Mouse (Mus musculus): Measurements from ENCODE around the gene Col16a1. TPM values are rescaled to one million over a fixed set of nuclear protein-coding genes. Genes with fewer than 3 reads are reported as not detected.

Gene Col16a1
- 10 to 100 TPM; 13.9 to 19.7 TPM for total RNA-seq (2021)
- long read RNA-seq, experiment 1, partial matches to known transcripts, result 6 of 14 reads
- long read RNA-seq, experiment 1, other reads (novel, unspliced or antisense), result 8 of 14 reads
- long read RNA-seq, experiment 2, partial matches to known transcripts, result 4 of 8 reads
- long read RNA-seq, experiment 2, other reads (novel, unspliced or antisense), result 4 of 8 reads

DNA sequence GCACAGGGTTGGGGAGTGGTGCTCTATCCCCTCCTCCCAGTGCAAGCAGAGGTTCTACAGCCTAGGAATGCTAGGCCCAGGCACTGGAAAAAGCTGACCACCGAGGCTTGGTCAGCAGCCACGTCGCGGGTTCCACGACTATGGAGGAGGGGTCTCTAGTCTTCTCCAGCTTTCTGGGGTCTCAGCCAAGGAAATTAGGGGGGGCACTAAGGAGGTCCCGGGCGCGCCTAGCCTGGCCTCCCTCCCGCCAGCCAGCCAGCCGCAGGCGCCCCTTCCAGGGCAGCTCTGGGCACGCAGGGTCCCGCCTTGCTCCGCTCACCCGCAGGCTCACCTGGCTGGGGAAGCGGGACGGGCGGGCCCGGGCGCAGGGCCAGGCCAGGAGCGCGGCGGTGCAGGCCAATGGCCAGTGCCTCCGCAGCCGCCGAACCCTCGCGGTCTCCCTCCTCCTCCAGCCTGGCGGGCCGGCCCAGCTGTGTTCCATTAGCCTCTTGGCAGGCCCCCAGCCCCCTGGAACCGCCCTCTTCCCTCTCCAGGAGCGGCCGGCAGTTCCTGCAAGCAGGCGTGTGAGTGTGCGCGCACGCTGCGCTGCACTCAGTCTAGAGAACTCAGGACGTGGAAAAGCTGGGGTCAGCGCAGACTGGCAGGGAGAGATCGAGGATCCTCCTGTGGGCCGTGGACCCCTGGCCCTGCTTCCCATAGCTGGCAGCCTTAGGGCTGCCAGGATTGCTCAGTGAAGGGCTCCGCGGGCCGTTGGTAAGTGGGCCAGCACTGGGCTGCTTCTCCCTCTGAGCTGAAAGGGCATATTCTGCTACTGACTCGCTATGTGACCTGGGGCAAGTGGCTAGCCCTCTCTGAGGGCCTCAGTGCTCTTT, at the start of gene Col16a1:
Gene Col16a1, plus strand, starts transcription at position 510 of the 872 bp plus-strand sequence.
- intact Hi-C loops (cut with DNase I), result no loop called here
- peak; percentile 96 for DNase-seq

DNA sequence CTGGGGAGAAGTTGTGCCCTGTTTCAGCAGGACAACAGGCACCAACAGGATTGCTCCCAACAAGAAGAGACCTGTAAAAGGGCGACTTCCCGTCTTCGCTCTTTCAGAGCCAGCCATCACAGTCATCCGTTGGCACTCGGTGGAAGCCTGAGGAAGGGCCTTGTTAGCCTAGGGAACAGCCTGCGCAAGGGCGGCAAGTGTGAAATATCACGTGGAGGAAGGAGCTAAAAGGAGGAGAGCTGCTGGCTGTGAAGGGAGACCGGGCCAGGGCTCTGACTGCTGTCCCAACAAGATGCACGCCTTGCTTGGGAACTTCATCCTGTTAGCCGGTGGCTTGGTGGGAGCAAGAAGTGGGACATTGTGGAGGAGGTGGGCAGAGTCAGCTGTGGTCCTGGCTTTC, 49.5 kb upstream of the Col16a1 start:
- intact Hi-C loops (cut with DNase I), result no loop called here
- no peak for DNase-seq

DNA sequence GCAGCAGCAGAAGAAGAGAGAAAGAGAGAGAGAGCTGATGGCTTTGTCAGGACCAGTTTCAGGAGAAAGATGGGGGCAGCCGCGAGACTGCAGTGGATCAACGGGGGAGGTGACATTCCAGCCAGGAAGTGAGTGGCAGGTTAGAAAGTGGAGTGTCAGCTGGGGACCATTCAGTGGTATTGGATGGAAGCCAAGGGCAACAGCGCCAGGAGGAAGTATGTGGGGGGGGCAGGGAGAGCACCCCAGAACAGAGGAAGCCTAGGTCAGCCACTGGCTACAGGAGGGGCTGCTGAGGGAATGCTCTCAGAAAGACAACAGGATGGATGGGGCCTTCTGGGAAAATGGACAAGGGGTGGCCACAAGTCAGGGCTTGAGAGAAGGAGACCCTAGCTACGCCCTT, 45.9 kb upstream of the Col16a1 start:
- intact Hi-C loops (cut with DNase I), result no loop called here
- DNase-seq, result no peak

DNA sequence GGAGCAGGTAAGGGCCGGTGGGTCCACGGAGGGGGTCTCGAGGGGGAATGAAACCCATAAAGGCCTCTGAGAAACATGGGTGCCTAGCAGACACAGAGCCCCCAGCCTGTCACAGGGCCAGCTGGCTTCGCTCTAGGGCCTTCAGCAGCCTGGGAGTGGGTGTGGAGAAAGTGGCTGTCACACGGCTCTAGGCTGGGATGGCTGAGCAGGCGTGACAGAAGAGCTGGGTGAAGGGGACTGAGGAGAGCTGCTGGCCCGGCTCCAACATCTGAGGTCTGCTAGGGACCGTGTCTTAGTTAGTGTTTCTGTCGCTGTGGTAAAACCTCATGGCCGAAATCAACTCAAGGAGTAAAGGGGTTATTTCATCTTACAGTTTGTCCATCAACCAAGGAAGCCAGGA, 45.5 kb upstream of the Col16a1 start:
- no peak for DNase-seq
- intact Hi-C loops (cut with DNase I), result no loop called here

DNA sequence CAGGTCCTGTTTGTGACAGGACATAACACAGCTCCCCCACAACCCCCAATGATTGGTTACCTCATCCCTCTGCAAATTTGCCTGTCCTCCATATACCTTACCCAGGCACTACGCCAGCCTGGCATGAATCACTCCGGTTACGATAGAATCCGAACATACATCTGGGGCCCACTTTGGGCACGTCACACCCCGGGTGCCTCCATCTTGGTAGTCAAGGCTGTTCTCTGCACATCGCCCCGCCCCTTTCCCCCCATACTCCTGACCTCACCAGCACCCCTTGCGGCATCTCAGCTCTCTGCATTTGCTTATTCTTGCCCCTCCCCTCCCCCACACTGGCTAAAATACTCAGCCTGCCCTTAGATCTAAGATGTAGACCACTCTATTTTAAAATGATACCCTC, 42.0 kb upstream of the Col16a1 start:
- intact Hi-C loops (cut with DNase I), result no loop called here
- peak in 1 of 2 experiments; percentile 23 for DNase-seq

DNA sequence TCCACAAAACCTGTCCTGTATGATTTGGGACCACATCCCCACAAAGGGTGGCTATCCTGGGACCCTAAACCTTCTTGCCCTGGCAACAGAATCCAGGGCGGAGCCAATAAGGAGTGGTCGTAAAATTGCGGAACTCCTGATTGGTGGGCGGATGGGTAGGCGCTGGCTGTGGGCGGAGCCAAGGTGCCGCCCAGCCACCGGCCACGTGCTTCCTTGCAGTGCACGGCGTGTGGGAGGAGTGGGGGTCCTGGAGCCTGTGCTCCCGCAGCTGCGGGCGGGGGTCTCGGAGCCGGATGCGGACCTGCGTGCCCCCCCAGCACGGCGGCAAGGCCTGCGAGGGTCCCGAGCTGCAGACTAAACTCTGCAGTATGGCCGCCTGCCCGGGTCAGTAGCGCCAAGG, 41.1 kb upstream of the Col16a1 start:
- no peak for DNase-seq
- intact Hi-C loops (cut with DNase I), result no loop called here

DNA sequence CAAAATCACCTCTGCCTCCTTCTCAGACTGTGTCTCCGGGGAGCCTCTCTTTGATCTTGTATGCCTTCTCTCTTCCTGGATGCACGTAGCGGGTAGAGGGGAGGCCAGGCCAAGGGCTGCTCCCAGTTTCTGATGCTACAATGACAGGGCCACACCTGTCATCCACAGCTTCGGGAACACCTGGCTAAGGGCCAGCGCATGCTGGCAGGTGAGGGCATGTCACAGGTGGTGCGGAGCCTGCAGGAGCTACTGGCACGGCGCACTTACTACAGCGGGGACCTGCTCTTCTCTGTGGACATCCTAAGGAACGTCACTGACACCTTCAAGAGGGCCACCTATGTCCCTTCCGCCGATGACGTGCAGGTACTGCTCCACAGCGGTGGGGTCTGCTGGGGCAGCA, 38.6 kb upstream of the Col16a1 start:
- DNase-seq, result no peak
- intact Hi-C loops (cut with DNase I), result no loop called here

DNA sequence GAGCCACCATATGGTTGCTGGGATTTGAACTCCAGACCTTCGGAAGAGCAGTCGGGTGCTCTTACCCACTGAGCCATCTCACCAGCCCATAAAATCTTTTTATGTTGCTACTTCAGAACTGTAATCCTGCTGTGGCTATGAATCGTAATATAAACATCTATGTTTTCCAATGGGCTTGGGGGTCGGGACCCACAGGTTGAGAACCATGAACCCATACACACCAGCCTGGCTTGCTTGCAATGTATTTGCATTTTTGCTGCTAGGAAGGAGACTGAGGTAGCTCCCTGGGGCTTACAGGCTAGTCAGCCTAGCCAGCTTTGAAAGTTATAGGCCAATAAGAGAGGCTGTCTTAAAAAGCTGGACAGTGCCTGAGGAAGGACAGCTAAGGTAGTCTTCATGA, 36.9 kb upstream of the Col16a1 start:
- intact Hi-C loops (cut with DNase I), result no loop called here
- no peak for DNase-seq

DNA sequence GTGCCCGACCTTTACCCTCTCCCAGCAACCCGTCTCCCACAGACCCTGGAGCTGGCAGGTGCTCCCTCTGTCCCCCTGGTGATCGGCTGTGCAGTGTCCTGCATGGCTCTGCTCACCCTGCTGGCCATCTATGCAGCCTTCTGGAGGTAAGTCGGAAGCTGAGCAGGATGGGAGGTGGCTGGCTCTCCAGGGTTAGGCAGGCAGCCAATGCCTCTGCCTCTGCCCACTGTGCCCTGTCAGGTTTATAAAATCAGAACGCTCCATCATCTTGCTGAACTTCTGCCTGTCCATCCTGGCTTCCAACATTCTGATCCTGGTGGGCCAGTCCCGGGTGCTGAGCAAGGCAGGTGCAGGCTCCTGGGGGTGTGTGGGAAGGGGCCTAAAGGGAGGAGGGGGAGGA, 35.4 kb upstream of the Col16a1 start:
- DNase-seq, result no peak
- intact Hi-C loops (cut with DNase I), result no loop called here

DNA sequence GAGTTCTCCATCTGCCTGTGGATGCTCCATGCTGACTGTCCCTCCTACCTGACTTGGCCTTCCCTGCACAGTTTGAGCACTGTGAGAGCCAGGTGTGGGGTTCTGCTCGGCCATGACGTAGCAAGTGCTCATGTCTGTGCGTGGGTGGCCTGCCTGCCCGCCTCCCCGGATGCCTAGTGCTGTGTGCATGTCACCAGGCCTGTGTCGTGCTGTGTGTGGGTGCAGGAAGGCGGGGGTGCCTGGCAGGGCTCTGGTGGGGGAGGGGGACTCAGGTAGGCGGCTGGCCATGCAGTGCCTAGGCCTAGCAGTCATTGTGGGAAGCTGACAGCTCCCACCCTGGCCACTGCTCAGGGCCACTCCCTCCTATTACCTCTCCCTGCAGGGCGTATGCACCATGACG, 34.5 kb upstream of the Col16a1 start:
- DNase-seq, result no peak
- intact Hi-C loops (cut with DNase I), result no loop called here

DNA sequence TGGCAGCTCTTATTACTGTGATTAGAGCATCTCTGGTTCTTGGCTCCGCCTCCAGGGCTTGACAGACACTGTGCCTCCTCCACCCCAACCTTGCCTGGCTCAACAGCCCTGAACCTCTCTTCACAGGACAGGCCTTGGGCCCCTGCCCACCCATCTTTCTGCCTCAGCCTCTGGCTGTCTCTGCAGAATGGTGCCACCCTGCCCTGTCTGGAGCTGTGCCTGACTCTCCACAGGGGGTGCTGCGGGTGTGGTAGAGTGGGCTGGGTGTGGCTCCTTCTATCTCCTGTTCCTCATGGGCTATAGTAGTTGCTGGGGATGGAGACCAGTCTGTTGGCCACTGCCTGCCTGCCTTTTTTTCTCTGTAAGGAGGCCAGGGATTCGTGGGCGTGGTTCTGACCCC, 31.6 kb upstream of the Col16a1 start:
- intact Hi-C loops (cut with DNase I), result no loop called here
- DNase-seq, result no peak

DNA sequence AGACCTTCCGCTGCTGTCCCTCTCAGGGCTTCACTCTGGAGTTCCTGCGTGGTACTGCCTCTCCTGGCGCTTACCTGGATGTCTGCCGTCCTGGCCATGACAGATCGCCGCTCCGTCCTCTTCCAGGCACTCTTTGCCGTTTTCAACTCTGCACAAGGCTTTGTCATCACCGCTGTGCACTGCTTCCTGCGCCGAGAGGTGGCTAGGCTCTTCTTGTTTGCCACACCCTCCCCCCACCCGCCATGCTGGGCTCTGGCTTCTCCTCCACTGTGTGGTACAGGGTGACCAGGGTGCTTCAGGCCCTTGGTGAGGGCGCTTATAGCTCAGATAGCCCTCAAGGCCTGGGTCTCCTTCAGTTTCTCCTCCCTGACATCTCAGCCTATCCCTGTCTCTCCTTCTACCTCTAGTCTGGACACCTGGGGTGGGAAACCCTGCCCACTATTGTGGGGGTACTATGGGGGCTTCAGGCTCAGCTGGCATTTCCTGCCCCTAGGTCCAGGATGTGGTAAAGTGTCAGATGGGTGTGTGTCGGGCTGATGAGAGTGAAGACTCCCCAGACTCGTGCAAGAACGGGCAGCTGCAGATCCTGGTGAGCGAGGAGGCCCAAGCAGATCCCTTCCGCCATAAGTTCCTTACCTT, 30.5 kb upstream of the Col16a1 start:
- intact Hi-C loops (cut with DNase I), result no loop called here
- DNase-seq, result no peak

DNA sequence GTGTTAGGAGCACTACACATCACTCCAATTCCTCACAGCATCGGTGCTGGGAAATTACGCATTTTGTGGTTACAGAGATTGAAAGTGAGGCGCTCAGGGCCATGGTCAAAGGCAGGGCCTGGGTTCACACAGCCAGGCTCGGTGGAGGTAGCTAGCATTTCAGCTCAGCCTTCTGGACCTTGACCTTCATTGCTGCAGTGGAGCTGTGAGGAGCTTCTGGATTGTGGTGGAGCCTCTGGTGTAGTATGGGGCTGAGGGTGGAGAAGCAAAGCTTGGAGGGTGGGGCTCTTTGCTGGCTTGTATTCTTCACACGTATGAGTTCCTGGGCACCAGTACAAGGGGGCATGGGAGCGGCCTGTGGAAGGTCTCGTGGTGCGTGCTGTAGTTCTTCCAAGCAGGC, 24.7 kb upstream of the Col16a1 start:
- intact Hi-C loops (cut with DNase I), result no loop called here
- no peak for DNase-seq

DNA sequence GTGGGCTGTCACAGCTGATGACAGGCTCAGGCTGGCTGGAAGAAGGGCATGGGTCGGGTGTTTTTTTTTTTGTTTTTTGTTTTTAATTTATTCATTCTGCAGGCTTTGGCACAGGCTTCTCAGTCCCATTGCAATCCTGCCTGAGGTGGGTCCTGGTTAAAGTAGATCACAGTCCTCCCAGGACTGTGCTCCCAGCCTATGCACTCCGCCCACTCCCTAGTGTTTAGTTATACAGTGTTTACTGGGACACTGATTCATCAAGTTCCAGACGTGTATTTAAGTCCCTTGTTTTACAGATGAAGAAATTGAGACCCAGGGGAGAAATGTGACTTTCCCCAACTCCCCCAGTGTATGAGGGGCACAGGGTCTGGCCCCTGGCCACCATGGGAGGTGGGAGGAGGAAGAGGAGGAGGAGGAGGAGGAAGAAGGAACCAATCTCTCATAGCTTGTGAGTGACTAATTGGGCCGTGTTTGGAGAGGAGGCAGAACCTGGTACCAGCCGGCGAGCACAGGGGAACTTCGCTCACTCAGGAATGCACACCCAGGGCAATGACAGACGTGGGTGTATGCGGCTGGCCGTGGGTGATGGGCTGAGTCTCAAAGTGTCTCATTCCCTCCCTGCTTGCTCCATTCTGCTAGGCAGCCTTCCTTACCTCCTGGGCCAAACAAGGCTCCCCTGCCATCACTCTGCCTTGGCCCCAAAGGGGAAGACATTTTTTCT, 24.0 kb upstream of the Col16a1 start:
- intact Hi-C loops (cut with DNase I), result no loop called here

DNA sequence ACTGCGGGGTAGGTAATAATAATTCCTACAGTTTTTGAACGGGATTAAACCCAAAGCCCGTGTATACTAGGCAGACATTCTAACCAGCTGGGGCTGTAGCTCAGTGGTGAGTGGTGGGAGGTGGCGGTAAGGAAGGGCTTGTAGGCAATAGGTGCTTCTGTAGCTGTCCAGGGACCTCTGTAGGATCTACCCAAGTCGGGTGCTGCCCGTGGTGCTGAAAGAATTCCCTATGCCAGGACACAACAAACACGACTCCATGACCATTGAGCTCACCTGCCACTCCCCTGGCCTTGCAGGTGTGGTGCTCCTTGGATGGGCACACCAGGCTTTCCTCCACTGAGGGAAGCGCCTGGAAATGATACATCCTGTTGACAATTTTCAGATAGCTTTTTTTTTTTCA, 22.1 kb upstream of the Col16a1 start:
- intact Hi-C loops (cut with DNase I), result no loop called here
- no peak for DNase-seq

More for the DNA sequence above, 24.0 kb upstream of the Col16a1 start:
- no peak for DNase-seq

DNA sequence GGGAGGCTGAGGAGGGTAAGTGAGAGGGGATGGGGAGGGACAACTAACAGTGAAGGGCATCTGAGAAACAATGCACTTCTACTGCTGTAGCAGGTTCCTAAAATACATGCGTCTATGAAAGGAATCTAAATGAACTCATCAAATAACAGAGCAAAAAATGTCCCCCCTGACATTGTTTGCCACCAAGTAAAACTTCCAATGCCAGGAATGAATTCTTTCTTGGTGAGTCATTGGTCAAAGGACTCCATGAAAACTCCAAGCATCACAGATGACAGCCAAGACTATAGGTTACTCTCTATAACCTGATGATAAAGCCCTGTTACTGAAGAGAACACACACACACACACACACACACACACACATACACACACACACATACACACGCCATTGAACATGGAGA, 16.5 kb upstream of the Col16a1 start:
- DNase-seq, result no peak
- intact Hi-C loops (cut with DNase I), result no loop called here

DNA sequence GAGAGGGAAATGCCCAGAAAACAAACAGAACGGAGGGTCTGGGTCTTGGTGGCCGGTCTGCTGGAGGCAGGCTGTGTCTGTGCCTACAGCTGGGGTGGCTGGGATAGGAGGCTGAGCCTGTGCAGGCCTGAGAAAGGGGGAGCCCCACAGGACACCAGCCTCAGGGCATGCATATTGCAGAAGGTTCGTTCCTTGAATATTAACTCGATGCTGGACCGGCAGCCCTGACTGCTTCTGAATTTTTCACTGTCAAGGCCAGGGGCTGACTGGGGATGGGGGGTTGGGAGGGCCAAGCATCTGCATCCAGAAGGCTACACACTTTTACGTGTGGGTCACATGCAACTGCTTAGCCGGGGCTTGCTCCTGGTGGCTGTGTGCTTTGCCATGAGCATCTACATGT, 14.1 kb upstream of the Col16a1 start:
- intact Hi-C loops (cut with DNase I), result no loop called here
- no peak for DNase-seq

DNA sequence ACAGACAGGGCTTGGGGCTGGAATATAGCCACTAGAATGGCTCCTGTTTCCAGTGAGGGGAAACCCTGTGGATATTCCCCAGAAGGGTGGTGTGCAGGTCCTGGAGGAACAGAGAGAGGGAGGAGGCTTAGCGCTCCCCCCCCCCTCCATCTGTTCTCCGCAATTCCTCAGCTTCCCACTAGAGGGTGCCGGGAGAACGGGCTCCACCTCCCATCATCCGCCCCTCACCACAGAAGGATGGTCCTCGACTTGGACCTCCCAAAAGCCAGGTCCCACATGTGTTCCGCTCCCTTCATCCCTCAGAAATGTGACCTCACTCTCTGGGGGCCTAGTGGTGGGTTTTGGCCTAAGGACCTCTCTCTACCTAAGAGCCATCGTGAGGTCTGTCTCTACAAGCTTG, 11.5 kb upstream of the Col16a1 start:
- peak; percentile 63 to 67 for DNase-seq
- intact Hi-C loops (cut with DNase I), result loop anchor here (1.0 to 5.0 kb wide), 2 partner anchors 51 to 151 kb away; no protein-coding TSS in a partner anchor

DNA sequence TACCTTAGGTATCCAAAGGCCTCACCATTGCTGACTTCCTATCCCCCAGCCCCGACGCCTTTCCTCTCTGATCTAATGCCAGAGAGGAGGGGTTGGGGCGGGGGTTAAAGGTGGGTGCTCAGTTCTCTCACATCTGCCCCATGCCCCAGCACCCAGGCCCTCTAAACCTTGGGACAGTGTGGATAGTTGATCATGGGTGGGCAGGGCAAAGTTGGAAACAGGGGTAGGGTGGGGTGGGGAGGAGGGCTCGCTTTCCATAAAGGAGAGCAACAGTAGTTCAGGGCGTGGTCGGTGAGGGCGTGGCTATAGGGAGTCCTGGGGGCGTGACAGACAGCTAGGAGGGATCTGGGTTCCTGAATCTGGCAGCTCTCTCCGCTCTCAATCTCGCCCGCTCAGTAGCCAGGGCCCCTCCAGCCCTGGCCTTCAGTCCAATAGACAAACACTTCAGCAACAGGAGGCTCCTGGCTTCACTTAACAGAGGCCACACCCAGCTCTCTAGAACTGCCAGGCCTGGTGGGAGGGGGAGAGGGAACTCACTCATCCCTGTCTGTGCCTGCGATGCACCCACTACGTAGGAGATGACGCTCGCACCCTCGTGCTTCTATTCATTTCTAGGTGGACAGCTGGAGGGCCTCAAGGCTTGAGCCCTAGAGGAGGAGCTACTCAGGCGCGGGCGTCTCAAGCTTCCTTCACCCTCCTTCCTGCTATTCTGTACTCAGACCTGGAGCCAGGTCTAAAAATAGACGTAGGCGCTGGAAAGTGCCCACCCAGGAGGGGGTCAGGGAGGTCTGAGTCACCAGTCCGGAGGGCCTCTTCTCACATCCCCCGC, 10.9 kb upstream of the Col16a1 start:
- peak; percentile 59 to 74 for DNase-seq
- intact Hi-C loops (cut with DNase I), result loop anchor here (1.0 to 5.0 kb wide), 2 partner anchors 51 to 151 kb away; no protein-coding TSS in a partner anchor

DNA sequence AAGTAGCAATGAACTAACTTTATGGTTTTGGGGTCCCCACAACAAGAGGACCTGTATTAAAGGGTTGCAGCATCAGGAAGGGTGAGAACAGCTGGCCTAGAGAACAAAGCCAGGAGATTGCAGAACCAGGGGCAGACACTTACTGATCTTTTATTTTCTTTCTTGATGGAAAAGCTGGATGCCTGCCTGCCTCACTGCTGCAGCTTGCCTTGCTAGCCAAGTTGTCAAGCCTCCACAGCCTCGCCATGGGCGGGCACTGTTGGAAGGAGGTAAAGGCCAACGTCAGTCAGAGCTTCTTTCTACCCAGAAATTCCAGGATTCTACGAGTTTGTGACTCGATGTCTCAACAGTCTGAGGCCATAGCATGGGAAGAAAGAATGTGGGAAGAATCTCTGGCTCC, 8.3 kb upstream of the Col16a1 start:
- intact Hi-C loops (cut with DNase I), result loop anchor here (5.0 kb wide), 1 partner anchor 148 kb away; no protein-coding TSS in a partner anchor
- no peak for DNase-seq
